Mouse (Mus musculus): ENCODE measurements around the gene Napb. TPM values are rescaled to one million over a fixed set of nuclear protein-coding genes. Genes with fewer than 3 reads are reported as not detected.

Gene Napb
- total RNA-seq, 2 experiments from 2014 or later = 343 to 352 TPM

- H3K27ac ChIP-seq = no peak overlapping the region
- intact Hi-C loops (cut with DNase I) = loop anchor here (10.0 kb wide), 1 partner anchor 846 kb away; no protein-coding TSS in a partner anchor
- no peak for DNase-seq (ENCODE audit: extremely low spot score in 1 of 2, low spot score in 2 of 2)
- H3K4me3 ChIP-seq = no peak overlapping the region
- no peak for TF ChIP-seq CTCF (IDR thresholded peaks at IDR 0.05)
Measured at GRCm38 (mm10) chr2:148650587-148651357, 81.5 kb downstream of the Napb start.

- DNase-seq (ENCODE audit: extremely low spot score in 1 of 2, low spot score in 2 of 2) = no peak
- intact Hi-C loops (cut with DNase I) = no loop called here
- H3K27ac ChIP-seq = no peak overlapping the region; the same call in 1 of the 2 replicates
- H3K4me3 ChIP-seq = no peak overlapping the region
- TF ChIP-seq CTCF (IDR thresholded peaks at IDR 0.05) = no peak
Measured at GRCm38 (mm10) chr2:148644421-148645000, 87.8 kb downstream of the Napb start.

Other genes with a start within 250 kb of the Napb start
- 10 to 100 TPM; 11.7 to 12.0 TPM for gene Nxt1, start 59.9 kb downstream of the Napb start, total RNA-seq (2021)
- 10 to 100 TPM; 29.0 to 30.0 TPM for gene Gzf1, start 51.4 kb downstream of the Napb start, total RNA-seq (2021)
- 1 to 10 TPM; 1.1 to 1.2 TPM for gene Cstl1, start 17.9 kb upstream of the Napb start, total RNA-seq (2021)
- not detected for gene Cst11, start 39.0 kb upstream of the Napb start, total RNA-seq (2021)
- gene 8030411F24Rik, start 49.5 kb upstream of the Napb start, total RNA-seq (2021) = not detected
- gene Cst12, start 56.9 kb upstream of the Napb start, total RNA-seq (2021) = 1 to 10 TPM; 2.1 to 2.4 TPM
- not detected for gene Cst8, start 66.3 kb upstream of the Napb start, total RNA-seq (2021)
- gene Cst13, start 87.6 kb upstream of the Napb start, total RNA-seq (2021) = not detected
- not detected for gene Cst9, start 102.7 kb upstream of the Napb start, total RNA-seq (2021)
- not detected for gene 9230104L09Rik, start 132.6 kb upstream of the Napb start, total RNA-seq (2021)
- 1,000 to 10,000 TPM; 1,809 to 1,890 TPM for gene Cst3, start 143.2 kb upstream of the Napb start, total RNA-seq (2021)

Data from left cerebral cortex, adult 2 months (tissue).